Mouse (Mus musculus) right cerebral cortex, postnatal 14 days (tissue): ENCODE results near the gene Rwdd3.

ENCODE experiments used
- DNase-seq: peaks from one replicate; pipeline ENCODE4 v3.0.0; 2022

The Rwdd3 gene

GRCm38 (mm10) chr3:121159566-121159965 is 11.9 kb downstream of the Rwdd3 start:
- no peak for DNase-seq

- no peak for DNase-seq
Observed at GRCm38 (mm10) chr3:121158901-121159351, 12.6 kb downstream of the Rwdd3 start.

GRCm38 (mm10) chr3:121157546-121158330 is 13.8 kb downstream of the Rwdd3 start:
- DNase-seq: no peak

DNA sequence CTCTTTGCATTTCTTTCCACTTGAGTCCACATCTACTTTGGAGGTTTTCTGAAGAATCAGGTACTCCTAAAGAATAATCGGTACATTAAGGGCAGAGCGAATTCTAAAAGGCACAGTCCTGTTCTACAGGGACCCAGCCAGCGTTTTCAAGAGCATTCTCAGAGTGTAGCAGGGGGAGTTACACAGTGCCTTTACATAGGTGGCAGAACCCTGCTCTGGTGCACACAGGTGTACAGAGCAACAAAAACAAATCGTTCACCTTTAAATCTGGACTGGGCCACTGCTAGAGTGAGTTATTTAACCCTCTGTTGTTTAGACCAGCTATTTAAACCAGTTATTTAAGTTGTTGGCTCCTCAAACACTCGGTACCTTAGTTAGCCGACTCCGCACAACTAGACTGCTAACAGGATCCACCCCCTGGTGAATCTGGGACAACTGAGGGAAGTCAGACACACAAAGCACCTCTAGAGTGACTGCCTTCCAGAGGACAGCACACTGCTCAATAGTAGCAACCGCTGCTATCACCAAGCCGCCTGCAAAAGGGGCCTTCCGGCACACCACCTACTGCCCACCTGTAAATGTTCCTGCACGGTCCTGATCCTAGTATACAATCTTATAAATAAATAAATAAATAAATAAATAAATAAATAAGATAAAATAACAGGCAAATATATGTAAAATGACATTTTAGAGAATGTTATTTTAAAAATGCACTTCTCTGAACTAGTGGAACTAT is 14.9 kb downstream of the Rwdd3 start:
- DNase-seq: no peak

DNA sequence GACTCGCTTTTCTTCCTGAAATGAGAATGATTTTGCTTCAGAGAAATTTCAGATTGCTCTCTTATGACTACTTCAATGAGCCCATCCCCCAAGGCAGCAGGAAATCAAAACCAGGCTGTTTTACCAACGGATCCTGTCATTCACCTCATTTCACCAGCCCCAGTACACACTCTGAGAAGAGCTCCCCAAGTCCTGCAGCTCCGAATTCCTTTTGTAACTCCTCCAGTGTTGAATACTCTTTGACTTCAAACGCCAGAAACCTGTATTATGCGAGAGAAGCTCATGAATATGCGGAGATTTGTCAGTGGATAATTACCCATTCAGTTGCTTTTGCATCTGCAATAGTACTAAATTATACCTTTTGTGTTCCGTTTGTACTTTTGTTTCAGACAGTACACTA is 15.5 kb downstream of the Rwdd3 start:
- DNase-seq: no peak

DNA sequence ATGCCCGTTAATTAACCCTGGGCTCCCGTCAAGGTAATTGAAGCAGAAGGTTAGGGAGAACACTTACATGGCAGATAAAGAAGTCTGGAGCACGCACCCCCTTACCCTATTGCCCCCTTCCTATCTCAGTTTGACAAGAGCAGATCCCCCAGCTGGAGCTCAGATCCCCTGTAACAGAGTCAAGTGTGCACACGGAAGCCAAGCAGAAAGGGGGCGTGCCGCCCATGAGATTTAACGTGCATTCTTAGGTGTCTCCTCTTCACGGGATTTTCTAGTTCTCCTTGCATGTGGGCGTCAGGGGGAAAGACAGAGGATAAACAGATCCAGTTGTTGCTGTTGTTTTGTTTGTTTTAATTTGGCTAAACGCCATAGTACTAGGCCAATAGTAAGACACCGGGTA is 37.6 kb downstream of the Rwdd3 start:
- no peak for DNase-seq

- no peak for DNase-seq
Observed at GRCm38 (mm10) chr3:121133039-121133438, 38.5 kb downstream of the Rwdd3 start.

GRCm38 (mm10) chr3:121127171-121127570 is 44.3 kb downstream of the Rwdd3 start:
- no peak for DNase-seq

- DNase-seq: no peak
Observed at GRCm38 (mm10) chr3:121126476-121126875, 45.0 kb downstream of the Rwdd3 start.

- no peak for DNase-seq
Observed at GRCm38 (mm10) chr3:121121072-121121471, 50.4 kb downstream of the Rwdd3 start.

DNA sequence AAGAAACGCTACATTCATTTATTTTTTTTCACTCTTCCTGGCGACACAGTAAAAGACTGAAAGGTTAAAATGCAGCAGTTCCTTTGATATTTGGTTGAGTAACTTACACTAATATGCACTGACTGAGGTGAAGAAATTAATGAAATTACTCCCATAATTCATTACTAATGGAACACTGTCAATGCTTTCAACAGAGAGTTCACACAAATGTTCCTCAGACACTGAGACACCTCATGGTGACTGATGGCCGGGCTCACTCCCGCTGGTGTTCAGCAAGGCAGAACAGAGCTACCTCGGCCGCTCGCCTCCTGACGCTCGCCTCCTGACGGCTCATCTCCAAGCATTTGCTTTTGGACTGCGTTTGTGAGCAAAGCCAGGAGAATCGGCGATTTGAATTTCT is 54.9 kb downstream of the Rwdd3 start:
- DNase-seq: no peak

DNA sequence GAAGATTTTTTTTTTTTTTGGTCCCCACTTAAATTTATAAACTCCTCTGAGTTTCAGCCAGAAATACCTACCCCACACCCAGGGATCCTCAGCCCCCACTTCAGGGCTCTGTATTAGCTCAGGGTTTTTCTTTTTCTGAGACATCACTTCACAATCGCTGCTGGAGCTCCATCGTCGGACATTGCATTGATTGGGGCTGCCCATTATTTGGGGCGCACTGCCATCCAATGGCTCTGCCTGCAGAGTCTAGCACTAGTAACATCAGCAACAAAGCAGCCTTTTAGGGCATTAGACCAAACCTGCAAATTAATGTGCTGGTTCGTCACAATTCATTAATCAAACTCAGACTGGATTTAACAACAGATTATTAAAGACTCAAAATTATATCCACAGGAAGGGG is 55.4 kb downstream of the Rwdd3 start:
- DNase-seq: no peak

- DNase-seq: no peak
Observed at GRCm38 (mm10) chr3:121111068-121111467, 60.4 kb downstream of the Rwdd3 start.

DNA sequence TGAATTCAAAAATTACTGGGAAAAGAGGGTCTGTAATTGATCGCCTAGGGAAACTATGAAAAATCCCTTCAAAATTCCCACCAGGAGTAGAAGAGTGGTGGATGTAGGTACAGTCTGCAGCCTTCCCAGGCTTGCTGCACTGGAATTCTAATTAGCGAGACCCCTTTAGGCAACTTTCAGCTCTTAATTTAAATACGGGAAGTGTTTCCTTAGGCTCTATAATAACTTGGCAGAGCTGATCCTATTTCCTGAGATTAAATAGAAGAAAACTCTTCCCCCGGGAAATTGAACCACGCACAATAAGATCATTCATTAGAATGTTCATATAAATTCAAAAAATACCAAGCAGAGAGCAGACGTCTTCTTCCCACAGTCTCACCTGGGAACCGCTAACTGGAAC is 61.1 kb downstream of the Rwdd3 start:
- no peak for DNase-seq

DNA sequence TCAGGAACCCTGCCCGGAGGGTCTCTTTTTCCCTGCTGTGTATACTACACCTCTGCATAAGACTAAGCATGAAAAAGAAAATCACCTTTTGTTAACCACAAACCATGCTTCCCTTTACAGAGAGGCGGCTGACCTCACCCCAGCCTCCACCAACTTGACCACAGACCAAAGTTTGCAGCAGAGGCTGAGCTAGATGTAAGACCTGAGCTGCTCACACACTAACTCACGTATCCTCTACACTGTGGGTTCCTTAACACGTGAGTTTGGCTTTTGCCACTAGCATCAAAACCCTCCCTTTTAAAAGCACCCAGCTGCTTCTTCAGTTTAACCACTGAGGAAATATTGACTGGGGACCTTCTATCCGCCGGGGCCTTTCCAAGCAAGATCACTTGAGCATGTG is 64.0 kb downstream of the Rwdd3 start:
- no peak for DNase-seq

DNA sequence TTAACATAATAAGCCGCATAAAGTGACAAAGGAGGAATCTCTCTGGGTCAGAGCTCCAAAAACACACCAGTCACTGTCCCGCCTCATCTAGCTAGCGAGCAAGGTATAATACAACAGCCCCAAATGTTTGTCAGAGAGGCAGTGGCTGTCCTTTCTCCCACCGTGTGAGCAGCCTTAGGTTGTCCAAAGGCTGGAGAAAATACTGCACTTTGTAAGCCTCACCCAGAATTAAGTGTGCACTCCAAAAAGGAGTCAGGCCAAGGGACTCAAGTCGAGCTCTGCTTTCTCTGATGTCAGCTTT is 66.1 kb downstream of the Rwdd3 start:
- no peak for DNase-seq
